Mouse (Mus musculus): ENCODE measurements around the gene Gm42372.

- no peak for TF ChIP-seq GATA1 (IDR thresholded peaks at IDR 0.05; ENCODE audit: borderline replicate concordance, low read length)
- TF ChIP-seq FLI1 (IDR thresholded peaks at IDR 0.05; ENCODE audit: low read length) = no peak
These were observed 38.7 kb upstream of the Gm42372 start, which contains the start of gene Pnmal2 for GRCm38 (mm10) chr7:16944061-16944807.

Data from megakaryocyte, embryonic 14.5 days (primary cell).